Mouse (Mus musculus): Measurements from ENCODE around the gene Akr1b10. TPM values are rescaled to one million over a fixed set of nuclear protein-coding genes. Genes with fewer than 3 reads are reported as not detected.

Akr1b10 gene
- total and polyA plus RNA-seq, 3 experiments, result 8.7 to 17.4 TPM; not detected in 1

DNA sequence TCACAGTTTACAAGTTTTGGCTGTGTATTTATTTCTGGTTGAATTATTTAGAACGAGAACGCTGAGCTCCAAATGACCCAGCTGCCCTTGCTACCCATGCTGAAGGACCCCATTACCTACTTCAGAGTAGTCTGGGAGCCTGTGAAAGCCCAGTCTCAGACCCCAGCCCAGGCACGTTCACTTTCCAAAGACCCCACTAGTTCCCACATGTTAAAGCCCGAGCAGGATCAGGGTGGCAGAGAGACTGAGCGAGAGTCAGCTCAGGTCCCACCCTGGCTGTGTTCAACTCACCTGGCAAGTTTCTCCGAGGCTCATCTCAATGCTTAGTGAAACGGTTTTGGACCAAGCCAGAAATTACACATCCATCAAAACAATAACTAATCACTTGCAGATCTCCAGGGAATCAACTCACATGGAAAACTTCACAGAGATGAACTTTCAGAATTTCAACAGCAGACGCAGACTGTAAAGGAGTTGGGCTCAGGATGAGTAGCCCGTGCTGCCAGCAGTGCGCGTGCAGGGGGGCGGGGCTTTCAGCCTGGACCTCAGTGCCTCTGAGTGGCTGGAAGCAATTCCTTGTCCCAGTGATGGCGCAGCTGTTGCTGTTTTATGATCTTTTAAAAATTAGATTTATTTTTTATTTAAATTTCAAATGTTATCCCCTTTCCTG is 818 bp downstream of the Akr1b10 start:
- no peaks in the 10 kb centered on the region for H3K9me3 ChIP-seq (replicated peaks; ENCODE audit: insufficient read depth, low read length)
- DNase-seq (ENCODE audit: low read depth, low spot score), result peak; percentile 51
- H3K36me3 ChIP-seq (ENCODE audit: control insufficient read depth in 1 of 2, insufficient read depth in 2 of 2, low read length in 2 of 2), result no peaks in the 10 kb centered on the region
- no peaks in the 10 kb centered on the region for H3K79me2 ChIP-seq (ENCODE audit: control insufficient read depth, insufficient read depth, low read length, poor library complexity)
- peak overlapping the region; percentile 51 for H3K9ac ChIP-seq (ENCODE audit: control insufficient read depth, low read depth, low read length, poor library complexity, severe bottlenecking)
- peaks cover 0 to 1% of the 10 kb centered on the region in 2 experiments; a peak in 1 of 4 replicates for H3K27me3 ChIP-seq (ENCODE audit: control insufficient read depth in 1 of 2, insufficient read depth in 2 of 2, low read length in 2 of 2)
- H3K4me1 ChIP-seq (ENCODE audit: control insufficient read depth in 1 of 2, insufficient read depth in 2 of 2, low read length in 2 of 2), result no peaks in the 10 kb centered on the region
- peak overlapping the region; percentile 66 to 69 for H3K4me3 ChIP-seq (ENCODE audit: control insufficient read depth in 1 of 2, insufficient read depth in 1 of 2, low read depth in 2 of 2, low read length in 2 of 2)
- H3K27ac ChIP-seq (ENCODE audit: control insufficient read depth, low read depth, low read length), result no peak overlapping the region; the same call in 1 of the 2 replicates
- TF ChIP-seq CHD2 (IDR thresholded peaks at IDR 0.05; ENCODE audit: low read length) (no peak), CHD1 (IDR thresholded peaks at IDR 0.05; ENCODE audit: low read depth, low read length) (no peak), MXI1 (IDR thresholded peaks at IDR 0.05; ENCODE audit: low read depth, low read length) (no peak; the same call in none of the 2 replicates), NELFE (IDR thresholded peaks at IDR 0.05; ENCODE audit: low read depth, low read length) (no peak), ZNF384 (IDR thresholded peaks at IDR 0.05; ENCODE audit: low read depth, low read length) (no peak), BHLHE40 (IDR thresholded peaks at IDR 0.05; ENCODE audit: borderline replicate concordance, low read depth, low read length) (peak; percentile 22; the same call in 1 of the 2 replicates)

DNA sequence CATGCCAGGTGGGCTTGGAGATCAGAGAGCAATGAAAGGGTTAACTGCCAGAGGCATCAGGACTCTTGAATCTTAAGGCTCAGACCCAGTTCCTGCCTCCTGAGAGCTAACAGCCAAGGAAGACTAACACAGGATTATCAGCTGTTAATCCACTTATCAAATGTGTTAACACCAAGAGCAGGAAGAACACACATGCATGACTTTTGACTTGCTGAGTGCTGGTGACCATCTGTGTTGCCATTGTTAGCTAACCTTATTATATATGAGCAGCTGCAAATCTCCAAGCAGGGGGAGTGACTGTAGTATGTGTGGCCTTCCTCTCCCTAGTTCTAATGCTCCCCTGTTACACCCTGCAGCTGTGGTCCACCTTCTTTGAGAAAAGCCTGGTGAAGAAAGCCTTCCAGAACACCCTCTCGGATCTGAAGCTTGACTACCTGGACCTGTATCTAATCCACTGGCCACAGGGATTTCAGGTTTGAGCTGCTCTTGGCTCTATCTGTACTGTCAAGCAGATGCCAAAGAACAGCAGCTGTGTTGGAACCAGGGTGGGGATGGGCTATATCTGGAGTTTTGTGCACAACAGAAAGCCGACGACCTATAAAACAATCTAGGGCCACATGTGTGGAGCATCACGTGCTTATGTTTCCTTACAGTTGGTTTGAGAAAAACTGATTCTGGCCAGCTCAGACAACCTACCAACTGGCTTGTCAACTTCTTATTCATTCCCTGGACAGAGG is 4.6 kb downstream of the Akr1b10 start:
- Histone ChIP-seq H3K36me3 (ENCODE audit: control insufficient read depth in 1 of 2, insufficient read depth in 2 of 2, low read length in 2 of 2) (no peaks in the 10 kb centered on the region; a peak in 1 of 4 replicates), H3K27ac (ENCODE audit: control insufficient read depth, low read depth, low read length) (no peak overlapping the region), H3K9ac (ENCODE audit: control insufficient read depth, low read depth, low read length, poor library complexity, severe bottlenecking) (no peak overlapping the region), H3K9me3 (replicated peaks; ENCODE audit: insufficient read depth, low read length) (no peaks in the 10 kb centered on the region), H3K27me3 (ENCODE audit: control insufficient read depth in 1 of 2, insufficient read depth in 2 of 2, low read length in 2 of 2) (no peaks in the 10 kb centered on the region), H3K4me3 (ENCODE audit: control insufficient read depth in 1 of 2, insufficient read depth in 1 of 2, low read depth in 2 of 2, low read length in 2 of 2) (no peak overlapping the region), H3K79me2 (ENCODE audit: control insufficient read depth, insufficient read depth, low read length, poor library complexity) (no peaks in the 10 kb centered on the region), H3K4me1 (ENCODE audit: control insufficient read depth in 1 of 2, insufficient read depth in 2 of 2, low read length in 2 of 2) (no peaks in the 10 kb centered on the region)
- no peak for DNase-seq (ENCODE audit: low read depth, low spot score)
- TF ChIP-seq SIN3A (IDR thresholded peaks at IDR 0.05; ENCODE audit: low read length), result no peak
- TF ChIP-seq USF1 (IDR thresholded peaks at IDR 0.05; ENCODE audit: low read depth, low read length), result no peak
- TF ChIP-seq EP300 (IDR thresholded peaks at IDR 0.05; ENCODE audit: low read depth in 1 of 2, low read length in 2 of 2), result no peak
- TF ChIP-seq SMC3 (IDR thresholded peaks at IDR 0.05; ENCODE audit: low read depth, low read length), result no peak
- no peak for TF ChIP-seq TBP (IDR thresholded peaks at IDR 0.05; ENCODE audit: low read depth, low read length)
- TF ChIP-seq RAD21 (IDR thresholded peaks at IDR 0.05; ENCODE audit: low read depth, low read length), result no peak
- TF ChIP-seq MYC (IDR thresholded peaks at IDR 0.05; ENCODE audit: low read depth, low read length), result no peak
- TF ChIP-seq CHD1 (IDR thresholded peaks at IDR 0.05; ENCODE audit: low read depth, low read length), result no peak
- TF ChIP-seq MXI1 (IDR thresholded peaks at IDR 0.05; ENCODE audit: low read depth, low read length), result no peak
- no peak for TF ChIP-seq JUND (IDR thresholded peaks at IDR 0.05; ENCODE audit: low read depth, low read length)
- TF ChIP-seq USF2 (IDR thresholded peaks at IDR 0.05; ENCODE audit: borderline replicate concordance in 1 of 2, insufficient read depth in 1 of 2, low read depth in 1 of 2, low read length in 2 of 2), result no peak

Measured in MEL (cell line).